Mouse (Mus musculus): ENCODE measurements around the gene Vwa5b2.

Gene Vwa5b2

DNA sequence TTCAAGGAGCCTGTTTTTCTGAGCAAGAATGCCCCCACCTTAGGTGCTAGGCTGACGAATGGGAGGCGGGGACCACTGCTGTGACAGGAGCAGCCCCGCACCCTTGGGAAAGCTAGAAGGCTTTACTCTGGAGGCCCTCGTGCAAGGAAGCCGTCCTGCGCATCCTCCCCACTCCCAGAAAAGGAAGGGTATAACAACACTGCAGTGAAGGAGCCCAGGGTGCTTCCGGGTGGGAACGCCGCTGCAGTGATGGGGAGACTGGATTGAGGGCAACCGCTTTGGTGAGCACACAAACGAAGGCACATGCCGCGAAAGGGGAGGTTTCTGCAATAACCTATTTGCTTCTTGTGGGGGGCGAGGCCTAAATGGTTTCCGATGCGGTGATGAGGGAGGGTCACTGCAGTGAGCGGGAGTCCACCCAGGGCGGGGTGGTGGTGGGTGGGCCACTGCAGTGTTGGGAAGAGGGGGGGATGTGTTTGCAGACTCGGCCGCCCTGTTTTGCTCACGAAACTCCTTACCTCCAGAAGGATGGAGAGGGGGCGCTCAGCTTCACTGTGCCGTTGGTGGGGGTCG lies at the start of gene Vwa5b2:
Vwa5b2 (plus strand) TSS at position 106 of the 573 bp plus-strand sequence.
- DNase-seq (ENCODE audit: low spot score): no peak

DNA sequence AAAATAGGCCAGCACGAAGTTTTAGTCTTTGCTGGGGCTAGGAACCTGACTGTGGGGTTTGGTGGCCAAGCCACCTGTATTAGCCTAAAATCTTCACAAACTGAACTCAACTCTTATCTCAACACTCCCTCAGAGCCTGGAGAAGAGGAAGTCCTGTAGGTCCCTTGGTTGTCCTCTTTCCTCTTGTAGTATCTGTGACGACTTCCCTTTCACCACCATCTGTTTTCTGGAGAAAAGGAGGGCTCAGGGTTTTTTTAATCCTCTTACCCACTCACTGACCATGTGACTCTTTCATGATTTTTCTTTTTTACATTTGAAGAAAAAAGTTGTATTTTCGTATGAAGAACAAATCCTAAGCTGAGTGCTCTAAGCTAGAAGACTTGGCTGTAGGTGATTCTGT lies 49.6 kb upstream of the Vwa5b2 start:
- DNase-seq (ENCODE audit: low spot score): no peak

DNA sequence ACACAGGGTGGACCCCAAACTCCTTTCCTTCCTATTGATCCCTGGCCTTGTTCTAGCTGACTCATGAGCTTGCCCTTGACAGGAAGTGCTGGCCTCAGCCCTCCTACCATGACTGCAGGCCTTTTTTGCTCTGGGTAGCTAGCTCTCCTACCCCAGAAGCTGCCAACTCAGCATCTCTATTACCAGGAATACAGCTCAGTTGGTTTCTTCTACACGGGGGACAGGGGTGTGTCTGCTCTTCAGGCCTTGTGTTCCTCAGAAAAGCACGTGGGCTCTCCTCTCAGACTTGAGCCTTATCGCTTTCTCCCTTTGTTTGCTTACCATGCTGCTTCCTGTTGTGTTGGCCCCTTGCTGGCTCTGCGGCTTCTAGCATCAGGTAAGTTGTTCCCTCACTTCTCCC lies 48.8 kb upstream of the Vwa5b2 start:
- no peak for DNase-seq (ENCODE audit: low spot score)

- no peak for DNase-seq (ENCODE audit: low spot score)
These were observed 43.6 kb upstream of the Vwa5b2 start for GRCm38 (mm10) chr16:20545696-20546095.

GRCm38 (mm10) chr16:20547423-20547822 lies 41.8 kb upstream of the Vwa5b2 start:
- DNase-seq (ENCODE audit: low spot score): no peak

DNA sequence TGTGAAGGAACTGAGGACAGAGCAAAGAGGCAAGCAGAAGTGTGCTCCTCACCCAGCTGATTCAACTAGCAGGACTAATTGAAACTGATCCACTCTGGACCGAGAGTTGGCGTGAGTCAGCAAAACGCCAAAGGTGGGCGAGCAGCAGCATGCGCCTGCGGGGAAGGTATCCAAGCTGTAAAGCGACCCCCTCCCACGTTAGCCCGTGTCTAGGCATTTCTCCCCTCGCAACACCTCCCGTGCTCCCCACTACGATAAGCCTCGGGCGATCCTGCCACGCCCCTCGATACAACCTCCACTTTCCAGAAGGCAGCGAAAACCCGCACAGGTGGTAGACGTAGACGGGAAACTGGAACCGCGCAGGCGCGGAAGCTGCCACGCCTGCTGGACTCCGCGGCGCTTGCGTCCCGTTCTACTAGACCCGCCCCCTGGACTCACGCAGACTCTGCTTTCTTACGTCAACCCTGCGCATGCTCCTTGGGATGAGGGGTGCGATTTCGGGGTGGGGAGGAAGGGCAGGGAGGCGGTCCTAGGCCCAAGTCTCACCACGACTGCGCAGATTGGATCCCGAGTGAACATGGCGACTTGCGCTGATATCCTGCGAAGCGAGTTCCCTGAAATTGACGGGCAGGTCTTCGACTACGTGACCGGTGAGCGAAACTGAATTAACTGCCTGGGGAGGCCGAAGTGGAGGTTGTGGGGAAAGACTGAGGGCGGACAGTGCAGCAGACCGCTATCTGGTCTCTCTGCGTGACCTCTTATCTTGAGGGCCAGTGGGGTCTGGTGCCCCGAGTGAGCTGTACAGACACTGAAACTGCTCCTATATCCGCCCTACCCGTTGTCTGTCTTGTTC lies 40.9 kb upstream of the Vwa5b2 start, which contains the start of gene Abcf3:
Abcf3 (plus strand) TSS at position 482 of the 853 bp plus-strand sequence.
- DNase-seq (ENCODE audit: low spot score): peak; percentile 95

- DNase-seq (ENCODE audit: low spot score): no peak
These were observed 40.1 kb upstream of the Vwa5b2 start for GRCm38 (mm10) chr16:20549161-20549560.

DNA sequence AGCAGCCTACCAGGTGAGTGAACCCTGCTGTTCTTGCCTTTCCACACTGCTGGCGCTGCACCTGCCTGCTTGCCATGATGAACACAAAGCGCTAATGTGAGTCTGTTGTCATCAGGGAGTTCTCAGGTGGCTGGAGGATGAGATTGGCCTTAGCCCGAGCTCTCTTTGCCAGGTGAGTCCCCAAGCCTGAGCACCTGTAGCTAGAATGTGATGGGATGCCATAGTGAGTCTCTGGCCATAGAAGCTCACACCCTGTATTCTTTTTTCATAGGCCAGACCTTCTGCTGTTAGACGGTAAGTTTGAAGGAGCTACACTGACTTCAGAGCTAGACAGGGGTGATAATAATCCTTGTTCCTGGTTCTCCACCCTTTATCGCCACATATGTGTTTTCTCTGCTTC lies 37.6 kb upstream of the Vwa5b2 start:
- no peak for DNase-seq (ENCODE audit: low spot score)

DNA sequence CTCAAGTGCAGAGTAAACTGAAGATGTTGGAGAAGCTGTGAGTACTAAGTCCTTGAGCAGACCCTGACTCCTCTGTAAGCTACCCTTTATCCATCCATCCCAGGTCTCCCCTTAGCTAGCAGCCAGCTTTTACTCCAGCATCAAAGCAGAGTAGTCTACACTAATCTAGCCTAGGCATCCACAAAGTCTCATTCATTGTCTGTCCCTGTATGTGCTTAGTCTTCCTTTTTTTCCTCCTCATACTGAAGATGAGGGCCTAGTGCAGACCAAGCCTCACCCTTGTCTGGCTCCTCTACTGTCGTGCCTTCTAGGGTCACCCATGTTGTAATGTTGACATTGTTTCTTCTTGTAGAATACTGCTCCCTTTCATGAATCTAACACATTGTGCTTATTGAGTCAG lies 36.7 kb upstream of the Vwa5b2 start:
- DNase-seq (ENCODE audit: low spot score): no peak

DNA sequence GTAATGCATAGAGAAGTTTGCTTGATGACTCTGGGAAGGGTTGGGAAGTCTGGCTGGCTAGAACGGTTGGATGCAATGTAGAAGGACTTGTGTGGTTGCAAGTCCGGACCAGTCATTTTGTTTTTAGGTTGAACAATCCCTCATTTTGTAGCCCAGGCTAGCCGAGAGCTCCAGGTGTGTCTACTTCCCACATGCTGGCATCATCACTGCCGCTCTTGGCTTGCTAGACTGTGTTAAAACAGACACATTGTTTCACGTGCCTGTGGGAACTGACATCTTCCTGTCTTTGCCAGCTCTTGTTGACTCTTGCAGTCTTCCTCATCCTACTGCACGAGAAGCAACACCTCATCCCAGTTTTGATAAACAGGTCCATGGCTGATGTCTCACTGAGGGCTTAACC lies 34.3 kb upstream of the Vwa5b2 start:
- DNase-seq (ENCODE audit: low spot score): no peak

- no peak for DNase-seq (ENCODE audit: low spot score)
These were observed 31.9 kb upstream of the Vwa5b2 start for GRCm38 (mm10) chr16:20557381-20557780.

GRCm38 (mm10) chr16:20565075-20565474 lies 24.2 kb upstream of the Vwa5b2 start:
- DNase-seq (ENCODE audit: low spot score): no peak

GRCm38 (mm10) chr16:20589939-20590679 lies 838 bp downstream of the Vwa5b2 start:
- DNase-seq (ENCODE audit: low spot score): peak; percentile 56

GRCm38 (mm10) chr16:20590680-20591038 lies 1.4 kb downstream of the Vwa5b2 start:
- DNase-seq (ENCODE audit: low spot score): no peak

DNA sequence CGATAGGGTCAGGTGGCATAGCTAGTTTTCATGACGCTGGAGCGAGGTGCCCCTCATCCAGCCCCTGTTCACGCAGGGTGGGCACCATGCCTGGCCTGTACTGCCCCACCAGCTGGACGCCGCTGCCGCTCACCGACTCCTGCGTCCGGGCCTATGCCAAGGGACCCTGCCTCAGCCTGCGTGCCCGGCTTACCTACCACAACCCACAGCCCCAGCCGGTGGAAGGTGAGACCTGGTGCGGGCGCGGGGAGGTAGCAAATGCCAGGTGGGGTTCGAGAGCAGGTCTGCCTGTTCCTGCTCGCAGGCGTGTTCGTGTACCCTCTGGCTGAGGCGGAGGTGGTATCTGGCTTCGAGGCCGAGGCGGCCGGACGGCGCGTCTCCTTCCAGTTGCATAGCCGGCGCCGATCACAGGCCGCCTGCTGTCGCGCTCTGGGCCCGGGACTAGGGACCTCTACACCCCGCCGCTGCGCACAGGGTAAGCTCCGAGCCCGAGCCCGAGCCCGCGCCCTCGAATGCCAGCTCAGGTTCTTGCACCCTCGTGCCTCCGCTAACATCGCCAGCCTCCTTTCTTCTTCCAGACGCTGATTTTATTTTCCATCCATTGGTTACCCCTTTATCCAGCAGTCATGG lies 1.9 kb downstream of the Vwa5b2 start:
- DNase-seq (ENCODE audit: low spot score): no peak

GRCm38 (mm10) chr16:20595060-20595673 lies 5.9 kb downstream of the Vwa5b2 start:
- no peak for DNase-seq (ENCODE audit: low spot score)

DNA sequence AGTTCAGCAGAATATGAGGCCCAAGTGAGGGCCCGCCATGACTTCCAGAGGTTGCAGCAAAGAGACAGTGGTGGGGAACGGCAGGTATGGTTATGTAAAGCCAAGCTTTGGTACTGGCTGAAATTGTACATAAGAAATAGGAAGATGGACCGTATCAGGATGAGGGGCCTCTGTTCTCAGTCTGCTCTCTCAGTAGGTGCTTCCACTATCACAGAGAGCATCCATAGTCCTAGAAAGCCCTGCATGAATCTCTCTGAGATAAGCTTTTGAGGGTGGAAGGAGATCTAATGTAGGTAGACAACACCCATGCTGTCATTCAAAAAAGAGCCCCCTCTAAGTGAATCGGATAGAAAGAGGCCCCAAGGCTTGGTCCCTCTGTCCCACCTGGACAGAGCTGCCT lies 6.5 kb downstream of the Vwa5b2 start:
- DNase-seq (ENCODE audit: low spot score): no peak

DNA sequence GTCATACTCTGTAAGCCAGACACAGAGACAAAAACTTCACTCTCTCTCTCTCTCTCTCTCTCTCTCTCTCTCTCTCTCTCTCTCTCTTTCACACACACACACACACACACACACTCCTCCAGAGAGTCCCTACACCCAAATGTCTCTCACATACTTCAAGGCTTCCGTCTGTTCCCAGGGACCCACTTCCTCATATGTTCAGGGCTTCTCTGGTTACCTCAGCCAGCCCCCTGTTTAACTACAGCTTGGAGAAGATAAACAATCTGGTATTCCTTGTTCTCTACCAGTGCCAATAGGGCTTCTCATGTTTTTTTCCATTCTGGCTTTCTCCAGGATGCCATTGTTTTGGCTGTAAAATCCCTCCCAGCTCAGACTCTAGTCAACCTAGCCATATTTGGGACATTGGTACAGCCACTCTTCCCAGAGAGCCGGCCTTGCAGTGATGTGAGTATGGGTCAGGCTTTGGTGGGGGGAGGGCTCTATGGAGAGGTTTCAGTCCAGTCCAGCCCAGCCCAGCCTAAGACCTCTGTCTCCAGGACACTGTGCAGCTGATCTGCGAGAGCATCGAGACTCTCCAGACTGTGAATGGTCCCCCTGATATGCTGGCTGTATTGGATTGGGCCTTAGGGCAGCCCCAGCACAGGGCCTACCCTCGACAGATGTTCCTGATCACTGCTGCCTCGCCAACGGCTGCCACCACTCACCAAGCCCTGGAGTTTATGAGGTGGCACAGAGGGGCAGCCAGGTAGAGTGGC lies 7.6 kb downstream of the Vwa5b2 start:
- no peak for DNase-seq (ENCODE audit: low spot score)

- DNase-seq (ENCODE audit: low spot score): no peak
These were observed 11.2 kb downstream of the Vwa5b2 start for GRCm38 (mm10) chr16:20600511-20600910.

DNA sequence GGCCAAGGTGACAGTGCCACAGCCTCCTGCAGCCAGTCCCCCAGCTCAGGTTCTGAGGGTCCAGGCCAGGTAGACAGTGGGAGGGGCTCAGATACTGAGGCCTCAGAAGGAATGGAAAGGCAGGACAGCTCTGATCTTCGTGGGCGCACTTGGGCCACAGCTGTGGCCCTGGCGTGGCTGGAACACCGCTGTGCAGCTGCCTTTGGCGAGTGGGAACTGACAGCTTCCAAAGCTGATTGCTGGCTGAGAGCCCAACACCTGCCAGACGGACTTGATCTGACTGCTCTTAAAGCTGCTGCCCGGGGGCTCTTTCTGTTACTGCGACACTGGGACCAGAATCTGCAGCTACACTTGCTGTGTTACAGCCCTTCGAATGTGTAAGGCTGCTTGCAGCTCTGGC lies 15.4 kb downstream of the Vwa5b2 start:
- DNase-seq (ENCODE audit: low spot score): no peak

All from testis, postnatal 10 days (tissue).